Mouse (Mus musculus) liver, embryonic 12.5 days (tissue): ENCODE data around the gene Safb. TPM values are rescaled to one million over a fixed set of nuclear protein-coding genes. Genes with fewer than 3 reads are reported as not detected.
A peak's percentile ranks its signal among the peaks of the same experiment; 100 is the strongest.

Experiments used
- ATAC-seq: fragments of 200-750 bp; cut with Nextera tagmentation; 2 replicates; pipeline ENCODE4 v1.8.0; 2017; ENCODE audit warnings: moderate number of reproducible peaks, mild to moderate bottlenecking, moderate library complexity
- H3K27ac ChIP-seq: fragments of 300-500 bp; sonication (generic); 2 replicates; pipeline ENCODE4 v1.5.1; 2016; ENCODE audit warnings: mild to moderate bottlenecking
- H3K27me3 ChIP-seq: fragments of 300-500 bp; sonication (generic); replicated peaks from 2 replicates; pipeline ENCODE4 v1.6.1; 2016; ENCODE audit warnings: mild to moderate bottlenecking, moderate library complexity
- H3K36me3 ChIP-seq: fragments of 300-500 bp; sonication (generic); 2 replicates; pipeline ENCODE4 v1.6.1; 2016; ENCODE audit warnings: mild to moderate bottlenecking, moderate library complexity
- H3K4me1 ChIP-seq: fragments of 300-500 bp; sonication (generic); 2 replicates; pipeline ENCODE4 v1.6.1; 2016
- H3K4me2 ChIP-seq: fragments of 300-500 bp; sonication (generic); 2 replicates; pipeline ENCODE4 v1.6.1; 2016; ENCODE audit warnings: mild to moderate bottlenecking, moderate library complexity
- H3K4me3 ChIP-seq: fragments of 300-500 bp; sonication (generic); 2 replicates; pipeline ENCODE4 v1.5.1; 2016; ENCODE audit warnings: mild to moderate bottlenecking, moderate library complexity
- H3K9ac ChIP-seq: fragments of 300-500 bp; sonication (generic); 2 replicates; pipeline ENCODE4 v1.6.1; 2016; ENCODE audit warnings: mild to moderate bottlenecking, moderate library complexity
- H3K9me3 ChIP-seq: fragments of 300-500 bp; sonication (generic); replicated peaks from 2 replicates; pipeline ENCODE4 v1.6.1; 2016; ENCODE audit warnings: mild to moderate bottlenecking, moderate library complexity
- WGBS: fragments of 180-500 bp; shearing (Covaris S2); methylation state at CpG from one replicate; pipeline ENCODE4 v1.1.7; 2016; ENCODE audit not compliant: insufficient replicate concordance; 5-methylcytosine and 5-hydroxymethylcytosine counted together
- polyA plus RNA-seq: library from polyadenylated mRNA; unstranded; fragments of >200 nt; fragmentation: Nextera tagmentation; extraction: Ambion mirVana; gene quantifications from 2 replicates; pipeline ENCODE4 v1.2.1, GENCODE M21; 2016

Safb gene
- polyA plus RNA-seq = 73.6 and 79.1 TPM in 2 replicates

DNA sequence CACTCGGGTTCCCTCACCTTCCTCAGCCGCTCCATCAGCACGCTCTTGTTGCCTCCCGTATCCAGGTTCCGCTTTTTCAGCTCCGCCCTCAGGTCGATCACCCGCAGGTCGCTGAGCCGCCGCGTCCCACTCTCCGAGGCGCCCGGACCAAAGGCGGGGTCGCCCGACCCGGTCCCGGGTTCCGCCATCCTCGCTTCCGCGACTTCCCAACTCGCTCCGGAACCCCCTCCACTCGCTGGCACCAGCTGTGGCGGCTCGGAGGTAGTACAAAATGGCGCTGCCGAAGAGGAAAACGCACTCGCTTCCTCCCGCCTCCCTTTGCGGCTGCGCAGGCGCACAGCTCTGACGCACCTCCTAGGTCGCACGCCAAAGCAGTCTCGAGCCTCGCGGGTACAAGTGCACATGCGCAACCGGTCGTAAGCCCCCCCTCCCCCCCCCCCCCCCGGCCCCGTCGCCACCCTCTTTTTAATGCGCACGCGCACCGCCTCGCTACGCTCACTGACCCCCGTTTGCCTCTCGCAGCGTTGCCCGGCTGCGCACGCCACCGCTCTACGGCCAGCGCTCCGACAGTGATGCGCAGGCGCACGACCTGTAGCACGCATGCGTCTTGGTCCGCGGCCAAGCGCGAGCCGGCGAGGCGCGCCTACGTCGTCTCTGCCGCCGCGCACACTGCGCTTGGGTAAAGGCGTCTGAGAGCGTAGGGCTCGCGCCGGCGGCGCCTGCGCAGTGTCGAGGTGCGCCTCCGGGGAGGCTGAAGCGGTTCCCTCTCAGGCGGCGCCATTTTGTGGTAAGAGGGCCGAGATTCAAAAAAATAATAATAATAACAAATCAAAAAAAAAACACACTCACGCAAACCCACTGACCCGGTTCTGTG is at the start of gene Safb, which contains the start of gene Safb2:
Gene Safb (plus strand): TSS at position 569 of the 874 bp plus-strand sequence.
Gene Safb2 (minus strand): TSS at position 329 of the 874 bp plus-strand sequence.
- peak; percentile 93 for ATAC-seq
- under 1% methylated on average over 95 of the region's 101 CpGs for WGBS

GRCm38 (mm10) chr17:56536192-56536591 is 48.4 kb upstream of the Safb start:
- WGBS = 53% methylated on average over 14 of the region's 14 CpGs
- ATAC-seq = no peak
- Histone ChIP-seq H3K4me2 (no peak overlapping the region), H3K36me3 (no peaks in the 10 kb centered on the region), H3K4me3 (no peak overlapping the region), H3K27me3 (peaks cover 20% of the 10 kb centered on the region), H3K9ac (no peak overlapping the region), H3K4me1 (no peaks in the 10 kb centered on the region), H3K9me3 (no peaks in the 10 kb centered on the region), H3K27ac (no peak overlapping the region)

More for the DNA sequence above, at the start of gene Safb, which contains the start of gene Safb2:
- peaks cover 74% of the 10 kb centered on the region for H3K36me3 ChIP-seq
- peak within 1 kb of the TSS; percentile 96 for H3K9ac ChIP-seq
- peaks cover 57% of the 10 kb centered on the region for H3K4me1 ChIP-seq
- peak within 1 kb of the TSS; percentile 95 for H3K4me3 ChIP-seq
- H3K27me3 ChIP-seq = no peaks in the 10 kb centered on the region
- H3K27ac ChIP-seq = peak within 1 kb of the TSS; percentile 97
- H3K4me2 ChIP-seq = peak within 1 kb of the TSS; percentile 93
- no peaks in the 10 kb centered on the region for H3K9me3 ChIP-seq

GRCm38 (mm10) chr17:56536874-56537273 is 47.8 kb upstream of the Safb start:
- no peak overlapping the region for H3K9ac ChIP-seq
- peaks cover 20% of the 10 kb centered on the region for H3K27me3 ChIP-seq
- no peaks in the 10 kb centered on the region for H3K9me3 ChIP-seq
- no peak overlapping the region for H3K4me3 ChIP-seq
- 51% methylated on average over 3 of the region's 3 CpGs for WGBS
- H3K4me2 ChIP-seq = no peak overlapping the region
- H3K4me1 ChIP-seq = no peaks in the 10 kb centered on the region
- no peaks in the 10 kb centered on the region for H3K36me3 ChIP-seq
- ATAC-seq = no peak
- H3K27ac ChIP-seq = no peak overlapping the region

- Histone ChIP-seq H3K36me3 (no peaks in the 10 kb centered on the region), H3K9ac (no peak overlapping the region), H3K9me3 (no peaks in the 10 kb centered on the region), H3K27ac (no peak overlapping the region), H3K4me2 (no peak overlapping the region), H3K27me3 (peaks cover 30% of the 10 kb centered on the region), H3K4me1 (no peaks in the 10 kb centered on the region), H3K4me3 (no peak overlapping the region)
- no peak for ATAC-seq
- 38% methylated on average over 8 of the region's 8 CpGs for WGBS
These were observed 46.7 kb upstream of the Safb start for GRCm38 (mm10) chr17:56537912-56538311.

- Histone ChIP-seq H3K36me3 (no peaks in the 10 kb centered on the region), H3K27me3 (peaks cover 29% of the 10 kb centered on the region), H3K9ac (no peak overlapping the region), H3K4me1 (no peaks in the 10 kb centered on the region), H3K4me3 (no peak overlapping the region), H3K9me3 (no peaks in the 10 kb centered on the region), H3K4me2 (no peak overlapping the region), H3K27ac (no peak overlapping the region)
- peak; percentile 49 for ATAC-seq
- 27% methylated on average over 6 of the region's 6 CpGs for WGBS
These were observed 44.1 kb upstream of the Safb start for GRCm38 (mm10) chr17:56540562-56540975.

DNA sequence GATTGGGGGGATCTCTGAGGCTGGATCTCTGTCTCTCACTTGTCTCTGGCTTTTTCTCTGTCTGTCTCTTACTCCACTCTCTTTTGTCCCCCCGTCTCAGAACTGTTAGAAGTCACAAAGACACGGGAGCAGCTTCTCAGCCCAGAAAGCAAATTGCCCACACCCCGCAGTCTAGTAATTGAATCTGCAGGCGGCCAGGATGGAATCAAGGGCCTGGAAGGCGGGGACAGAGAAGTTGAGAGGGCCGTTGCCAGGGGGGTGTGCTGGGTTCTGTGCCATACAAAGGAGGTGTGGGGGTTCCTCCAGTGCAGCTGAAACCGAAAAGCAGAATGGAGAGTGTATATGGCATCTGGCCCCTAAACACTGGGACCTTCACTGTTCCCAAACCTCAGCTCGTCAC is 41.9 kb upstream of the Safb start:
- no peaks in the 10 kb centered on the region for H3K9me3 ChIP-seq
- H3K4me2 ChIP-seq = no peak overlapping the region
- H3K4me3 ChIP-seq = no peak overlapping the region
- peaks cover 19% of the 10 kb centered on the region; the same call in 1 of the 2 replicates for H3K27me3 ChIP-seq
- no peak for ATAC-seq
- H3K4me1 ChIP-seq = peaks cover 6% of the 10 kb centered on the region; the same call in 1 of the 2 replicates
- no peak overlapping the region for H3K9ac ChIP-seq
- H3K36me3 ChIP-seq = no peaks in the 10 kb centered on the region
- H3K27ac ChIP-seq = no peak overlapping the region
- WGBS = 48% methylated on average over 8 of the region's 8 CpGs

DNA sequence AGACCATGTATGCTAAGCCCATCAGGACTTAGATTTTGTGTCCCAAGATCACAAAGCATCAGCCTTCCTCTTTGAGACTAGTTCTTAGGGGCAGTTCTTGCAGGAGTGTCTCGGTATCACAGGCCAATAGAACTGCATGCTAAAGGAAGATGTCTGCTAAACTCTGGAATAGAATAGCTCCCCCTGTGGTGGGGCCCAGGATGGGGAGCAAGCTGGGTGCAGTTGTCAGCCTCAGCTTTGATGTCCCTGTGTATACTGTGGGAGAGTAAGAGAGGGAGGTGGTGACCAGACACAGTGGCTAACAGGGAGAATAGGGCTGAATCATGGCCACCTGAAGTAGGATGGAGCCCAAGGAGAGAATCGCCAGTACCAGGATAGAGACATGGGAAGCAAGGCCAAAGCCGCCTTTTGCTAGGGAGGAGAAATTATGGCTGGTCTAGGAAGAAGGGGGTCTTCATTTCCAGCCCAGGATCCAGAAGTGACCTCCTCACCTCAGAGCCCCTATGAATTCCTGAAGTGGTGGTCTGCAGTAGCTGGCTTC is 40.9 kb upstream of the Safb start:
- H3K4me1 ChIP-seq = peaks cover 6% of the 10 kb centered on the region; the same call in 1 of the 2 replicates
- H3K27me3 ChIP-seq = peaks cover 11% of the 10 kb centered on the region; the same call in 1 of the 2 replicates
- H3K36me3 ChIP-seq = no peaks in the 10 kb centered on the region
- H3K9me3 ChIP-seq = no peaks in the 10 kb centered on the region
- 60% methylated on average over 3 of the region's 3 CpGs for WGBS
- H3K4me2 ChIP-seq = no peak overlapping the region
- no peak overlapping the region for H3K27ac ChIP-seq
- no peak overlapping the region for H3K4me3 ChIP-seq
- no peak for ATAC-seq
- H3K9ac ChIP-seq = no peak overlapping the region

- Histone ChIP-seq H3K36me3 (no peaks in the 10 kb centered on the region), H3K4me3 (no peak overlapping the region), H3K9me3 (no peaks in the 10 kb centered on the region), H3K4me2 (no peak overlapping the region), H3K9ac (no peak overlapping the region), H3K27ac (no peak overlapping the region), H3K4me1 (peaks cover 6% of the 10 kb centered on the region; the same call in 1 of the 2 replicates), H3K27me3 (peaks cover 11% of the 10 kb centered on the region; the same call in 1 of the 2 replicates)
- 58% methylated on average over 7 of the region's 7 CpGs for WGBS
- no peak for ATAC-seq
These were observed 39.8 kb upstream of the Safb start for GRCm38 (mm10) chr17:56544699-56545387.

GRCm38 (mm10) chr17:56545945-56546344 is 38.7 kb upstream of the Safb start:
- 44% methylated on average over 1 of the region's 1 CpGs for WGBS
- Histone ChIP-seq H3K4me2 (no peak overlapping the region), H3K9ac (no peak overlapping the region), H3K27me3 (peaks cover 11% of the 10 kb centered on the region; the same call in 1 of the 2 replicates), H3K36me3 (no peaks in the 10 kb centered on the region), H3K4me3 (no peak overlapping the region), H3K9me3 (no peaks in the 10 kb centered on the region), H3K4me1 (peaks cover 6% of the 10 kb centered on the region; the same call in 1 of the 2 replicates), H3K27ac (no peak overlapping the region)
- no peak for ATAC-seq

GRCm38 (mm10) chr17:56546576-56546975 is 38.0 kb upstream of the Safb start:
- ATAC-seq = no peak
- Histone ChIP-seq H3K9me3 (no peaks in the 10 kb centered on the region), H3K27me3 (peaks cover 11% of the 10 kb centered on the region; the same call in 1 of the 2 replicates), H3K9ac (no peak overlapping the region), H3K27ac (no peak overlapping the region), H3K4me1 (peaks cover 6% of the 10 kb centered on the region; the same call in 1 of the 2 replicates), H3K4me2 (no peak overlapping the region), H3K4me3 (no peak overlapping the region), H3K36me3 (no peaks in the 10 kb centered on the region)
- WGBS = 66% methylated on average over 5 of the region's 5 CpGs

DNA sequence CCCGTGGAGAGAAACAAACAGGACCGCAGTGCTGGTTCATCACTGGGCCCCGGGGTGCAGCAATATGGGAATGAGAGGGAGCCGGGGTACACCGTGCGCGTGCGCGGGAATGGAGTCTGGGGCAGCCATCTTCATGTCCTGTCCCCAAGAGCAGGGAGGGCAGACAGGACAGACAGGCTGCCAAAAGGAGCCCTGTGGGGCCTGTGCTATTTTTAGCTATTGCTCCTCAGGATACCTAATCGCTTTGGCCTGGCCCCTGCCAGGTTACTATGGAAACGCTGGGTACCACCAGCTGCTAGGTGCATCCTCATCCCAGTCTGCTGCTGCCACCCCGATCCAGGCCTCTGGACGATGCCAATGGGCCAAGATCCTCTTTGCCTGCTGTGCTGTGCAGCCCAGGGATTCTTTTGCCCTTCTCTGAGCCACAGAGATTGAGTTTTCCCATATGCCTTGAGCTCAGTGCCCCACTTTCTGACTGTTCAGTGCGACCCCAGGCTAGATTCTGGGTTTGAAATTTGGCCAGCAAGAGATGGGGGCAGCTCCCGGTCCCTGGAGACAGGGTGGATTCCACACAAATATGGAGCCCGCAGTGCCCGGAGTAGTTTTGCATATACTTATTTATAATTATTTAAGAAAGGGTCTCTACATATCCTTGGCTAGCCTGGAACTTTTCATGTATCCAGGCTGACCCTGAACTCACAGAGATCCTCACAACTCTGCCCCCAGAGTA is 37.3 kb upstream of the Safb start:
- Histone ChIP-seq H3K27ac (no peak overlapping the region), H3K9me3 (no peaks in the 10 kb centered on the region), H3K36me3 (no peaks in the 10 kb centered on the region), H3K4me3 (no peak overlapping the region), H3K4me1 (peaks cover 6% of the 10 kb centered on the region; the same call in 1 of the 2 replicates), H3K27me3 (peaks cover 8% of the 10 kb centered on the region; the same call in 1 of the 2 replicates), H3K9ac (no peak overlapping the region), H3K4me2 (no peak overlapping the region)
- 62% methylated on average over 17 of the region's 17 CpGs for WGBS
- ATAC-seq = no peak
